Mouse (Mus musculus) liver, embryonic 14.5 days (tissue): Measurements from ENCODE around the gene Edaradd.

Experiments
- CTCF ChIP-seq: IDR thresholded peaks from 2 replicates; pipeline ENCODE4 v1.5.1; 2016; ENCODE audit warnings: antibody characterized with exemption, low read depth, control low read depth
- EP300 ChIP-seq: IDR thresholded peaks from 2 replicates; pipeline ENCODE4 v1.6.1; 2016; ENCODE audit warnings: antibody characterized with exemption, low read depth

GRCm38 (mm10) chr13:12542006-12542981 is 22.1 kb upstream of the Edaradd start:
- TF ChIP-seq CTCF, result peak; percentile 38; the same call in 1 of the 2 replicates
- TF ChIP-seq EP300, result no peak
